Mouse (Mus musculus) cerebellum, adult 2 months (tissue): Measurements from ENCODE around the gene Nsun2.

Experiments used
- CTCF ChIP-seq: fragments of 200-500 bp; IDR thresholded peaks from 2 replicates; pipeline ENCODE4 v1.5.1; 2011; ENCODE audit warnings: low read depth, mild to moderate bottlenecking, control low read depth, low read length, moderate library complexity, borderline replicate concordance; ENCODE audit not compliant: insufficient read depth
- POLR2A ChIP-seq: fragments of 200-500 bp; IDR thresholded peaks from 2 replicates; pipeline ENCODE4 v1.6.1; 2011; ENCODE audit warnings: low read length, control low read depth, borderline replicate concordance; ENCODE audit not compliant: insufficient read depth

GRCm38 (mm10) chr13:69554255-69554654, 20.7 kb downstream of the Nsun2 start:
- TF ChIP-seq CTCF (no peak), POLR2A (no peak)
